Mouse (Mus musculus): ENCODE measurements at regions not wholly inside any gene's neighbourhood (a gene's known extent, or its start where the extent isn't known, plus 50 kb on each side); places are given as distances from the start of the nearest gene placed in this dataset.

DNA sequence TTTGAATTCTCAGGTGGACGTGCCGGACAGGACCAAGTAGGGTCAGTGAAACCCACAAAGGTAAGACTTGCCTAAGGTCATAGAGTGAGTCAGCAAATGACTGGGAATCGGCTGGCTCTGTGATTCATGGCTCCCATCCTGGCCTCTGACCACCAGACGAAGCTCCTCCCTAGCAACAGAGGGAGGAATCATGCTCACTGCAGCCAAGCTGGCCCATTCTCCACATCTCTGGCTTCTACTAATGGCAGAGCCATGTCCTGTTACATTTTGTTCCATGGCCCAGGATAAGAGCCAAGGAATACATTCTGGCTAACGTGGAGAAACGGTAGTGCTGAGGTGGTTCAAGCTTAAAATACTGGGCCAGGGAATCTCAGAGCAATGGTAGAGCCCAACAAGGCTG, 814.2 kb downstream of the Kcnj2 start:
- TF ChIP-seq CTCF (IDR thresholded peaks at IDR 0.05; ENCODE audit: insufficient read depth, low read depth, low read length) (no peak), POLR2A (IDR thresholded peaks at IDR 0.05; ENCODE audit: insufficient read depth, low read depth, low read length) (no peak)
- H3K4me3 ChIP-seq (ENCODE audit: insufficient read depth, low read depth, low read length): no peak overlapping the region
- WGBS: 93% methylated on average over 6 of the region's 6 CpGs
- H3K27ac ChIP-seq (ENCODE audit: insufficient read depth, low read depth, low read length): no peak overlapping the region
- H3K4me1 ChIP-seq (ENCODE audit: control insufficient read depth, insufficient read depth, low read length): no peaks in the 10 kb centered on the region

GRCm38 (mm10) chr11:111890026-111890425, 824.1 kb downstream of the Kcnj2 start:
- no peak overlapping the region for H3K4me3 ChIP-seq (ENCODE audit: insufficient read depth, low read depth, low read length)
- TF ChIP-seq CTCF (IDR thresholded peaks at IDR 0.05; ENCODE audit: insufficient read depth, low read depth, low read length) (no peak), POLR2A (IDR thresholded peaks at IDR 0.05; ENCODE audit: insufficient read depth, low read depth, low read length) (no peak)
- no peaks in the 10 kb centered on the region for H3K4me1 ChIP-seq (ENCODE audit: control insufficient read depth, insufficient read depth, low read length)
- H3K27ac ChIP-seq (ENCODE audit: insufficient read depth, low read depth, low read length): no peak overlapping the region
- WGBS: 51% methylated on average over 3 of the region's 3 CpGs

DNA sequence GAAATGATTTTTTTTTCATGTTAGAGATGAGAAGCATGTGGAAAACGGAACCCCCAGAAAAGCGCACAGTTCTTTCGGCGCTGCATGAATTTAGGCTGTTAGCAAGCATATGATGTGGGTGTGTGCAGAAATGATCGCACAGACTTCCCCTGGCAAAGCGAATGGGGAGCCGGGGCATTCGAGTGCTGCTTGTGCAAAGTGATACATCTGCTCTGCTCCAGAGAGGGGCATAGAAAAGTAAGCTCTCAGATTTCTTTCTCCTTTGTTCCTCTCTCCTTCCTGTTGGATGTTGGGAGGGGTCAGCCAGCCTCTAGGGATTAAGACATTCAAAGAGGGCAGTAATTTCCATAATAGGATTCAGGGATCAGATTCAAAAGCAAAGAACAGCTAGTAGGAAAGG, 827.9 kb downstream of the Kcnj2 start:
- H3K4me3 ChIP-seq (ENCODE audit: insufficient read depth, low read depth, low read length): no peak overlapping the region
- TF ChIP-seq CTCF (IDR thresholded peaks at IDR 0.05; ENCODE audit: insufficient read depth, low read depth, low read length): no peak
- no peak for TF ChIP-seq POLR2A (IDR thresholded peaks at IDR 0.05; ENCODE audit: insufficient read depth, low read depth, low read length)
- no peak overlapping the region for H3K27ac ChIP-seq (ENCODE audit: insufficient read depth, low read depth, low read length)
- no peaks in the 10 kb centered on the region for H3K4me1 ChIP-seq (ENCODE audit: control insufficient read depth, insufficient read depth, low read length)
- 23% methylated on average over 8 of the region's 8 CpGs for WGBS

DNA sequence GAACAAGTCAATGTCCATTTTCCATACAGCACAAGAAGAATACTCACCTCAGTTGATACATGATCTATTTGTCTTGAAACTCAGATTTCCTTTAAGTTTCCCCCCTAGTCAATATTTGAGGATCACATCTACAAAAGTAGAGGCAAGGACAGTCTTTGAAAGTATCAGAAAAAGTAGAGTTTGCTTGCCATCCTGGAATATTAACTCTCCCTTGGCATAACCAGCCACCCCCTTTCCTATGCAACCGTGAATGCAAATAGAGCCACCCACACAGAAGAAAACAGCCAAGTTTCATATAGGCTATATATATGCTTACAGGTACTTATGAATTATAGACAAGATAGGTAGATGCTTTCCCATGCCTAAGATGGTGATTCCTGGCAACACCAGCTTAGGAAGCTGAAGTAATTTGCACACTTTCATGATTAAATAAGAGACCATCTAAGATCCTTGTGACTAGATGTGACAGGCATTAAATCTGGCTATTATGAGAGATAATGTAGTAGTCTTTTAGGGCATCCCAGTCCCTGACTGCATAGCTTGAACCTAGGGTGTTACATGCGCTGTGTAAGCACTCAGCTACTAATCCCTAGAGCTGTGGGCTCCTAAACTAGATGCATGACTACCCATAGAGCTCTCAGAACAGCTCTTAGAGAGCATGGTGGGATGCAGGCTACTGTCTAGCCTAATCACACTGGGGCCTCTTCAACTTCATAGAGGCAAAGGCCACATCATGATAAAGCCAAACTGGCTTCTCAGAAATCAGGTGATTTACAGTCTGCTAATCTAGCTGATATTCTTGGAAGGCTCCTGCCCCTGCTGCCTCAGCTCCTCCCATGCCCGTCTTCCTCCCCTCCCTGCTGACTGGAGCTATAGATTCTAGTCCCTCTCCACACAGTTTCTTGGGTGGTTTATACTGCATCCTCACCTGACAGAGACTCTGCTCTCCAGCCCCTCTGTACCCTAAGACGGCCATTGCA, 829.5 kb downstream of the Kcnj2 start:
- Histone ChIP-seq H3K27ac (ENCODE audit: insufficient read depth, low read depth, low read length) (no peak overlapping the region), H3K4me1 (ENCODE audit: control insufficient read depth, insufficient read depth, low read length) (no peaks in the 10 kb centered on the region), H3K4me3 (ENCODE audit: insufficient read depth, low read depth, low read length) (no peak overlapping the region)
- 93% methylated on average over 4 of the region's 4 CpGs for WGBS
- TF ChIP-seq POLR2A (IDR thresholded peaks at IDR 0.05; ENCODE audit: insufficient read depth, low read depth, low read length) (no peak), CTCF (IDR thresholded peaks at IDR 0.05; ENCODE audit: insufficient read depth, low read depth, low read length) (no peak)

DNA sequence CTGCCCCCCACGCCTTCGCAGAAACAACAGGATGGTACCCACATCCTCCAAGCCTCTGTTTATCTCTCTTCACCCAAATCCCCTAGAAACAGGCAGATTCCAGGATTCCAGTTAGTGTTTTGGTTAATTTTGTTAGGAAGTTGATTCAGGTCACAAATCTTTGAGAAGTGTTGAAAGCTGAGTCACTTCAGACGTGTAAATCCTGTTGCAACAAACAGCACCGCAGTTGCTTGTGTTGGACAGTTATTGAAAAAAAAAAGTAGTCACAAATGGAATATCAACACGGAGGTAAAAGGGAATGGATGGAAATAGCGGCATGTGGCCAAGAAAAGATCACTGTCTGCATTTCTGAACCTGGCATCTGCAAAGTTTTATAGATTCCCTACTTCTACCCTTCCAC, 831.0 kb downstream of the Kcnj2 start:
- WGBS: 89% methylated on average over 6 of the region's 6 CpGs
- Histone ChIP-seq H3K4me1 (ENCODE audit: control insufficient read depth, insufficient read depth, low read length) (no peaks in the 10 kb centered on the region), H3K27ac (ENCODE audit: insufficient read depth, low read depth, low read length) (no peak overlapping the region), H3K4me3 (ENCODE audit: insufficient read depth, low read depth, low read length) (no peak overlapping the region)
- TF ChIP-seq CTCF (IDR thresholded peaks at IDR 0.05; ENCODE audit: insufficient read depth, low read depth, low read length): no peak
- no peak for TF ChIP-seq POLR2A (IDR thresholded peaks at IDR 0.05; ENCODE audit: insufficient read depth, low read depth, low read length)

- TF ChIP-seq CTCF (IDR thresholded peaks at IDR 0.05; ENCODE audit: insufficient read depth, low read depth, low read length) (no peak), POLR2A (IDR thresholded peaks at IDR 0.05; ENCODE audit: insufficient read depth, low read depth, low read length) (no peak)
- H3K4me1 ChIP-seq (ENCODE audit: control insufficient read depth, insufficient read depth, low read length): no peaks in the 10 kb centered on the region
- WGBS: 57% methylated on average over 4 of the region's 4 CpGs
These were observed 838.1 kb downstream of the Kcnj2 start for GRCm38 (mm10) chr11:111904086-111904485.

DNA sequence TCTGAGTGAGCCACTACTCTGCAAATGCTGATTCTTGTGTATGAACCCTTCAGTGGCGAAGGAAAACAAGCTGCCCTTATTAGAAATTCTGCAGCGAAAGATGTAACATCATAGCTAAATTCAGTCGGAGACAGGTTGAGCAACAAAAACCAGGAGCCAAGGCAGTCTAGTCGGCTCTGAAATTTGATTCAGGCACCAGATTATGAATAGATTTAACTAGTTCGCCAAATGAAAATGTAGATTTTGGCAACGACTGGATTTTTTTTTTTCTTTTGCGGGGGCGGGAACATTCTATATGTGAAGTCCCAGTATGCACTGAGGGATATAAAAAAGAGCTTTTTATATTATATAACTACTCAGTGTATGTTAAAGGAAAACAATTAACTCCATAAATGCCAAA, 847.9 kb downstream of the Kcnj2 start:
- Histone ChIP-seq H3K4me3 (ENCODE audit: insufficient read depth, low read depth, low read length) (no peak overlapping the region), H3K27ac (ENCODE audit: insufficient read depth, low read depth, low read length) (no peak overlapping the region), H3K4me1 (ENCODE audit: control insufficient read depth, insufficient read depth, low read length) (no peaks in the 10 kb centered on the region)
- TF ChIP-seq POLR2A (IDR thresholded peaks at IDR 0.05; ENCODE audit: insufficient read depth, low read depth, low read length) (no peak), CTCF (IDR thresholded peaks at IDR 0.05; ENCODE audit: insufficient read depth, low read depth, low read length) (no peak)
- 79% methylated on average over 8 of the region's 8 CpGs for WGBS

More at GRCm38 (mm10) chr11:111904086-111904485, 838.1 kb downstream of the Kcnj2 start:
- H3K4me3 ChIP-seq (ENCODE audit: insufficient read depth, low read depth, low read length): no peak overlapping the region
- no peak overlapping the region for H3K27ac ChIP-seq (ENCODE audit: insufficient read depth, low read depth, low read length)

GRCm38 (mm10) chr11:111926336-111926735, 855.7 kb upstream of the Sox9 start:
- 100% methylated on average over 1 of the region's 1 CpGs for WGBS
- Histone ChIP-seq H3K27ac (ENCODE audit: insufficient read depth, low read depth, low read length) (no peak overlapping the region), H3K4me1 (ENCODE audit: control insufficient read depth, insufficient read depth, low read length) (no peaks in the 10 kb centered on the region), H3K4me3 (ENCODE audit: insufficient read depth, low read depth, low read length) (no peak overlapping the region)
- TF ChIP-seq CTCF (IDR thresholded peaks at IDR 0.05; ENCODE audit: insufficient read depth, low read depth, low read length) (no peak), POLR2A (IDR thresholded peaks at IDR 0.05; ENCODE audit: insufficient read depth, low read depth, low read length) (no peak)

DNA sequence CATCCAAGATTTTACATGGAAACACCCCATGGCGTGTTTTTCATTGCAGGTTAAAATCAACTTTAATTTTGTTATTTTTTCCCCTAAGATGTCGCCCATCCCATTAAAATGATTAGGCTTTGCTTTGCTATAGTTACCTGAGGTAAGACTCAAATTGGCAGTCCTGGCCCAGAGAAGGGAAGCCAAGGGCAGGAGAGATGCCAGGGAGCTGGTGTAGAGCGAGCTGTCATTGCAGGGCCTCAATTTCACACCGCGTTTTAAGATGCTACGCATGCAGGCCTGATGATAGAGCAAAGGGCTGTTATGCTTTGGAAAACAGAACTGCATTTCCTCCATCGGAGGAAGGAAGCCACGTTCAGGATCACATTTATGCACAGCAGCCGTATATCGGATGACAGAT, 852.7 kb upstream of the Sox9 start:
- Histone ChIP-seq H3K4me3 (ENCODE audit: insufficient read depth, low read depth, low read length) (no peak overlapping the region), H3K4me1 (ENCODE audit: control insufficient read depth, insufficient read depth, low read length) (no peaks in the 10 kb centered on the region), H3K27ac (ENCODE audit: insufficient read depth, low read depth, low read length) (no peak overlapping the region)
- TF ChIP-seq CTCF (IDR thresholded peaks at IDR 0.05; ENCODE audit: insufficient read depth, low read depth, low read length) (no peak), POLR2A (IDR thresholded peaks at IDR 0.05; ENCODE audit: insufficient read depth, low read depth, low read length) (no peak)
- WGBS: 72% methylated on average over 10 of the region's 10 CpGs
